ENCODE assay signal across 9 mouse cellular contexts in the genomic region with DNA sequence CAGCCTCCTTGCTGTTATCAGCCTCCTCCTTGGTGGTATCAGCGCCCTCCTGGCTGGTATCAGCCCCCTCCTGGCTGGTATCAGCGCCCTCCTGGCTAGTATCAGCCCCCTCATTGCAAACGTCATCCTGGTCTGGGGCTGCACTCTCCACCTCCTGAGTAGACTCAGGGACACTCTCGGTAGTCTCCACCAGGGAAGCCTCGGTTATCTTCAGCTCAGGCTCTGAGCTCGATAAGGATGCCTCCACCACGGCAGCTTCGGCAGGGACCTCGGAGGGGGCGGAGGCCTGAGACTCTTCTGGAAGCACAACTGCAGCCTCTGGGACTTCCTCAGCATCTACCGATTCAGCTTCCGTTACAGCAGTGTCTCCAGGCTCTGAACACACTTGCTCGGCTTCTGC. TPM values are rescaled to one million over a fixed set of nuclear protein-coding genes. Genes with fewer than 3 reads are reported as not detected.
DNase-seq lines count a peak whose midpoint lies in the region; ATAC-seq and TF ChIP-seq lines count a peak whose summit lies in the region.
"Had no signal": no experiment of that assay in that cellular context is flagged by ENCODE, and none has a peak within 500 bp of the region (broad histone marks: within the 10 kb centered on the region; RNA-seq: fewer than 3 reads in every experiment).

No protein-coding gene starts in this region.

- TF ChIP-seq CTCF in lung, embryonic 14.5 days (IDR thresholded peaks at IDR 0.05; ENCODE audit: low read depth) = no peak
- no peak for TF ChIP-seq CTCF in left cerebral cortex, adult 2 months (IDR thresholded peaks at IDR 0.05)
- no peak for TF ChIP-seq CTCF in thymus, adult 2 months (IDR thresholded peaks at IDR 0.05; ENCODE audit: borderline replicate concordance, control insufficient read depth, extremely low read depth, insufficient read depth, low read length, poor library complexity)

- no peaks in the 10 kb centered on the region for H3K36me3 ChIP-seq in lung, embryonic 14.5 days (ENCODE audit: insufficient read depth)
- no peaks in the 10 kb centered on the region for H3K36me3 ChIP-seq in limb, embryonic 15.5 days
- no peaks in the 10 kb centered on the region for H3K36me3 ChIP-seq in neural tube, embryonic 14.5 days (ENCODE audit: control insufficient read depth, insufficient read depth, low read length)
- H3K36me3 ChIP-seq in thymus, adult 2 months (ENCODE audit: control insufficient read depth, insufficient read depth, low read length) = no peaks in the 10 kb centered on the region

- H3K9me3 ChIP-seq in lung, embryonic 14.5 days (ENCODE audit: low read depth, low read length) = no peaks in the 10 kb centered on the region
- H3K9me3 ChIP-seq in limb, embryonic 15.5 days = no peaks in the 10 kb centered on the region
- no peaks in the 10 kb centered on the region for H3K9me3 ChIP-seq in neural tube, embryonic 14.5 days (ENCODE audit: control insufficient read depth, low read length)

- H3K27ac ChIP-seq in lung, embryonic 14.5 days (ENCODE audit: low read depth) = no peak overlapping the region
- no peak overlapping the region for H3K27ac ChIP-seq in limb, embryonic 15.5 days
- no peak overlapping the region for H3K27ac ChIP-seq in neural tube, embryonic 14.5 days (ENCODE audit: low read depth, low read length)
- H3K27ac ChIP-seq in left cerebral cortex, adult 2 months = no peak overlapping the region
- H3K27ac ChIP-seq in thymus, adult 2 months (ENCODE audit: control insufficient read depth, insufficient read depth, low read length) = no peak overlapping the region

- peak; percentile 60 for ATAC-seq in lung, embryonic 14.5 days (ENCODE audit: insufficient read depth)
- peak; percentile 76 for ATAC-seq in erythroid progenitor cell, adult 5-6 weeks (replicated peaks; ENCODE audit: low FRiP score, poor library complexity, severe bottlenecking)
- no peak for ATAC-seq in limb, embryonic 15.5 days (ENCODE audit: insufficient number of reproducible peaks, low FRiP score, low TSS enrichment, low read depth)
- ATAC-seq in neural tube, embryonic 14.5 days (ENCODE audit: low read depth) = no peak; the same call in 1 of the 2 replicates

- H3K27me3 ChIP-seq in lung, embryonic 14.5 days (ENCODE audit: insufficient read depth, low read length) = no peaks in the 10 kb centered on the region
- no peaks in the 10 kb centered on the region; the same call in 1 of the 2 replicates for H3K27me3 ChIP-seq in limb, embryonic 15.5 days
- no peaks in the 10 kb centered on the region for H3K27me3 ChIP-seq in neural tube, embryonic 14.5 days (ENCODE audit: control insufficient read depth, insufficient read depth, low read length)
- no peaks in the 10 kb centered on the region for H3K27me3 ChIP-seq in thymus, adult 2 months (ENCODE audit: control insufficient read depth, insufficient read depth, low read length)

- 3% methylated on average over 13 of the region's 13 CpGs for WGBS in lung, embryonic 14.5 days
- WGBS in limb, embryonic 15.5 days = 11% methylated on average over 13 of the region's 13 CpGs
- 7% methylated on average over 13 of the region's 13 CpGs for WGBS in neural tube, embryonic 14.5 days
- 10% methylated on average over 13 of the region's 13 CpGs for WGBS in thymus, adult 2 months

- peak overlapping the region; percentile 58 for H3K4me2 ChIP-seq in lung, embryonic 14.5 days
- H3K4me2 ChIP-seq in limb, embryonic 15.5 days = peak overlapping the region; percentile 22; the same call in 1 of the 2 replicates
- peak overlapping the region; percentile 35 for H3K4me2 ChIP-seq in neural tube, embryonic 14.5 days (ENCODE audit: low read depth, low read length)

- no peak for TF ChIP-seq POLR2A in thymus, adult 2 months (IDR thresholded peaks at IDR 0.05; ENCODE audit: control insufficient read depth, extremely low read depth, insufficient read depth, low read length, poor library complexity)

- H3K4me1 ChIP-seq in lung, embryonic 14.5 days (ENCODE audit: insufficient read depth) = no peaks in the 10 kb centered on the region
- H3K4me1 ChIP-seq in limb, embryonic 15.5 days = peaks cover 9% of the 10 kb centered on the region; the same call in 1 of the 2 replicates
- H3K4me1 ChIP-seq in neural tube, embryonic 14.5 days (ENCODE audit: control insufficient read depth, insufficient read depth, low read length) = no peaks in the 10 kb centered on the region
- peaks cover 4% of the 10 kb centered on the region for H3K4me1 ChIP-seq in thymus, adult 2 months (replicated peaks; ENCODE audit: control insufficient read depth, insufficient read depth, low read length)

- H3K4me3 ChIP-seq in lung, embryonic 14.5 days (ENCODE audit: low read depth, low read length) = peak overlapping the region; percentile 18; the same call in 1 of the 2 replicates
- peak overlapping the region; percentile 11; the same call in 1 of the 2 replicates for H3K4me3 ChIP-seq in limb, embryonic 15.5 days
- H3K4me3 ChIP-seq in neural tube, embryonic 14.5 days (ENCODE audit: low read depth, low read length) = no peak overlapping the region
- H3K4me3 ChIP-seq in left cerebral cortex, adult 2 months = no peak overlapping the region
- no peak overlapping the region for H3K4me3 ChIP-seq in thymus, adult 2 months (ENCODE audit: control insufficient read depth, insufficient read depth, low read length)

- DNase-seq in lung, embryonic 14.5 days = peak; percentile 34
- no peak for DNase-seq in lung, postnatal 36 days
- DNase-seq in left cerebral cortex, adult 2 months (ENCODE audit: extremely low spot score in 1 of 2, low spot score in 2 of 2) = no peak
- no peak for DNase-seq in thymus, adult 2 months
- DNase-seq in left cerebral cortex, postnatal 10 days (ENCODE audit: extremely low spot score in 1 of 2, low spot score in 2 of 2) = no peak

- peak overlapping the region; percentile 38 for H3K9ac ChIP-seq in lung, embryonic 14.5 days
- H3K9ac ChIP-seq in limb, embryonic 15.5 days = no peak overlapping the region
- no peak overlapping the region for H3K9ac ChIP-seq in neural tube, embryonic 14.5 days (replicated peaks; ENCODE audit: low read depth, low read length)

- intact Hi-C loops in left cerebral cortex, adult 2 months (cut with DNase I) = no loop called here
- intact Hi-C loops in left cerebral cortex, postnatal 10 days (cut with DNase I) = no loop called here

RNA-seq across cellular contexts. Expression of a gene that starts 7.6 kb away (rescaled TPM):
- polyA plus RNA-seq in lung, embryonic 14.5 days (2014; fragmentation: Nextera tagmentation; extraction: Ambion mirVana) = 2.7 and 3.6 TPM in 2 replicates
- not detected in 2 replicates for total RNA-seq in erythroid progenitor cell, adult 5-6 weeks (2015; ENCODE audit: low replicate concordance)
- 0.51 and 3.9 TPM in 2 replicates for total RNA-seq in erythroid progenitor cell, adult 5-6 weeks (2017; ENCODE audit: low replicate concordance)
- 6.7 TPM in 2 replicates for polyA plus RNA-seq in limb, embryonic 15.5 days (2015; fragmentation: Nextera tagmentation; extraction: Ambion mirVana)
- 0.48 TPM in 1 of 2 replicates, not detected in the other for polyA plus RNA-seq in neural tube, embryonic 14.5 days (2014; fragmentation: Nextera tagmentation; extraction: Ambion mirVana)
- total RNA-seq in left cerebral cortex, adult 2 months (2021) = not detected
- 0.18 and 0.22 TPM in 2 replicates for polyA plus RNA-seq in thymus, adult 2 months (2012; rRNA removed)
- total RNA-seq in left cerebral cortex, postnatal 10 days (2021) = not detected
- total RNA-seq: layer of hippocampus, adult 18-20 months had no signal

RNA-seq across cellular contexts. Expression of a gene that starts 19.9 kb away (rescaled TPM):
- polyA plus RNA-seq in lung, embryonic 14.5 days (2014; fragmentation: Nextera tagmentation; extraction: Ambion mirVana) = 650 and 732 TPM in 2 replicates
- 34.2 and 67.1 TPM in 2 replicates for total RNA-seq in erythroid progenitor cell, adult 5-6 weeks (2015; ENCODE audit: low replicate concordance)
- 9.3 and 17.5 TPM in 2 replicates for total RNA-seq in erythroid progenitor cell, adult 5-6 weeks (2017; ENCODE audit: low replicate concordance)
- 577 and 625 TPM in 2 replicates for polyA plus RNA-seq in limb, embryonic 15.5 days (2015; fragmentation: Nextera tagmentation; extraction: Ambion mirVana)
- polyA plus RNA-seq in neural tube, embryonic 14.5 days (2014; fragmentation: Nextera tagmentation; extraction: Ambion mirVana) = 804 and 840 TPM in 2 replicates
- total RNA-seq in left cerebral cortex, adult 2 months (2021) = 100 to 1,000 TPM; 286 to 307 TPM
- 152 and 169 TPM in 2 replicates for polyA plus RNA-seq in thymus, adult 2 months (2012; rRNA removed)
- 100 to 1,000 TPM; 341 to 350 TPM for total RNA-seq in left cerebral cortex, postnatal 10 days (2021)

RNA-seq across cellular contexts. Expression of a gene that starts 26.0 kb away (rescaled TPM):
- 45.4 and 49.5 TPM in 2 replicates for polyA plus RNA-seq in lung, embryonic 14.5 days (2014; fragmentation: Nextera tagmentation; extraction: Ambion mirVana)
- 47.8 and 48.7 TPM in 2 replicates for total RNA-seq in erythroid progenitor cell, adult 5-6 weeks (2015; ENCODE audit: low replicate concordance)
- total RNA-seq in erythroid progenitor cell, adult 5-6 weeks (2017; ENCODE audit: low replicate concordance) = 64.4 and 73.0 TPM in 2 replicates
- polyA plus RNA-seq in limb, embryonic 15.5 days (2015; fragmentation: Nextera tagmentation; extraction: Ambion mirVana) = 41.1 and 46.5 TPM in 2 replicates
- 37.2 and 42.2 TPM in 2 replicates for polyA plus RNA-seq in neural tube, embryonic 14.5 days (2014; fragmentation: Nextera tagmentation; extraction: Ambion mirVana)
- total RNA-seq in left cerebral cortex, adult 2 months (2021) = 10 to 100 TPM; 50.1 to 54.6 TPM
- polyA plus RNA-seq in thymus, adult 2 months (2012; rRNA removed) = 6.0 and 6.7 TPM in 2 replicates
- 10 to 100 TPM; 48.0 to 56.5 TPM for total RNA-seq in left cerebral cortex, postnatal 10 days (2021)

RNA-seq across cellular contexts. Expression of a gene that starts 48.4 kb away (rescaled TPM):
- polyA plus RNA-seq in lung, embryonic 14.5 days (2014; fragmentation: Nextera tagmentation; extraction: Ambion mirVana) = 59.4 and 60.8 TPM in 2 replicates
- total RNA-seq in erythroid progenitor cell, adult 5-6 weeks (2015; ENCODE audit: low replicate concordance) = 35.0 and 53.2 TPM in 2 replicates
- 90.9 and 107 TPM in 2 replicates for total RNA-seq in erythroid progenitor cell, adult 5-6 weeks (2017; ENCODE audit: low replicate concordance)
- 46.6 and 74.3 TPM in 2 replicates for polyA plus RNA-seq in limb, embryonic 15.5 days (2015; fragmentation: Nextera tagmentation; extraction: Ambion mirVana)
- 28.1 and 29.4 TPM in 2 replicates for polyA plus RNA-seq in neural tube, embryonic 14.5 days (2014; fragmentation: Nextera tagmentation; extraction: Ambion mirVana)
- 10 to 100 TPM; 48.5 to 51.8 TPM for total RNA-seq in left cerebral cortex, adult 2 months (2021)
- 85.0 and 106 TPM in 2 replicates for polyA plus RNA-seq in thymus, adult 2 months (2012; rRNA removed)
- total RNA-seq in left cerebral cortex, postnatal 10 days (2021) = 10 to 100 TPM; 24.6 to 26.5 TPM

Comparison
In these comparisons a context has a peak if more than half of its experiments do, and no peak if none do; other contexts are left out.
1. ATAC-seq: peak in lung, embryonic 14.5 days (single experiment) and erythroid progenitor cell, adult 5-6 weeks (single experiment); none in limb, embryonic 15.5 days (single experiment) and neural tube, embryonic 14.5 days (single experiment).
2. H3K4me3 ChIP-seq: peak in lung, embryonic 14.5 days (single experiment) and limb, embryonic 15.5 days (single experiment); none in neural tube, embryonic 14.5 days (single experiment), left cerebral cortex, adult 2 months (single experiment) and thymus, adult 2 months (single experiment).
3. Peak in every context shown above with its lines, with median percentiles within 50 percentile points of each other: H3K4me2 ChIP-seq.